Mouse (Mus musculus): ENCODE results near the gene Sema5a.

The Sema5a gene

DNA sequence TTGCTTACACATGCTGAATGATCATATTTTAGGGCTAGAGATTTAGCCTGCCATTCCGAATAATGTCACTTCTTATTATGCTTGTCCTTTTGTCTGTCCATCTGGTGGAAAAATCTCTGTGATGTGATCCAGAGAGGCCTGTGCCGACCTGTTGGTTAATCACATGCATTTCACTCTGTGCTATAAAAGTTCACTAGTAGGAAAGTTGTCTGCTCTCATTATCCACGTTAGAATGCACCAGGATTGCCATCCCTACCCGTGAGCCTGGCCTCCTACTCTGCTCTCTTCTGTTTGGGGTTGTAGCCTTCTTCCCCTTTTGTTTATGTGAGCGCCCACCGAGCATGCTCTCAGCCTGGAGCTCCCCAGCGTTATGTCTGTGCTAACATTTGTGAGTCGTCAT is 108.4 kb downstream of the Sema5a start:
- in situ Hi-C loops (cut with MboI; ENCODE audit: low sequenced_read_pairs) = no loop called here

DNA sequence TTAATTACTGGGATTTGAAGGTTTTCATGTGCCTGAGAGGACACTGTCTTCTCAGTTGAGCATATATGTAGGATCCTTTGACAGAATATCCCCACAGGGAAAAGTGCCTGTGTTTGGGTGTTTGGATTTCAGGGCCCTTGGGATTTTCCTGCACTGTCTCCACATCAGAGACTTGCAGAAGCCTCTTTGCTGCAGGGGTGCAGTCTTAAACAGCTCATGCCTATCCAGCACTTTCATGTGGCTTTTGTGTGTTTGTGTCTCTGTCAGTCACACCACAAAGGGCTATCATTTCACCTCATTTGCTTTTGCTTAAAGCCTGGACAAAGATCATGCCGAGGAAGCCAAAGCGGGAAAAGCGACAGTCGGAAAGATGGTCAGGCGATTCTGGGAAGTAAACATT is 108.9 kb downstream of the Sema5a start:
- in situ Hi-C loops (cut with MboI; ENCODE audit: low sequenced_read_pairs) = no loop called here

DNA sequence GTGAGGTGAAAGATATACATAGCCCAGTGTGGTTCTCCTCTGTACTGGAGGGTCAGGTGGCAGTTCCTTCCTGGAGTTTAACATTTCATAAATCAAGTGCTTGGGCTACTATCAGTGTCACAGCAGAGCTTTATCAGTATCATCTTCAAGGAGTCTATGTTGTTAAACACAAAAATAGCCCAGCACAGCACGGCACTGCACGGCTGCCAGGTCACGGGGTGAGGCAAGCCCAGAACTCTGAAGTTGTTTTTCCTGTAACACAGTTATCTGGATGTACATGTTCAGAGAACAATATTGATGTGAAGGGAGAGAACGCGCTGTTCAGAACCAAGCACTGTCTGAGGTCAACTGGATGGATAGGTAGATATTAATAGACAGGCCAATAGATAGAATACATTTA is 112.2 kb downstream of the Sema5a start:
- in situ Hi-C loops (cut with MboI; ENCODE audit: low sequenced_read_pairs) = no loop called here

DNA sequence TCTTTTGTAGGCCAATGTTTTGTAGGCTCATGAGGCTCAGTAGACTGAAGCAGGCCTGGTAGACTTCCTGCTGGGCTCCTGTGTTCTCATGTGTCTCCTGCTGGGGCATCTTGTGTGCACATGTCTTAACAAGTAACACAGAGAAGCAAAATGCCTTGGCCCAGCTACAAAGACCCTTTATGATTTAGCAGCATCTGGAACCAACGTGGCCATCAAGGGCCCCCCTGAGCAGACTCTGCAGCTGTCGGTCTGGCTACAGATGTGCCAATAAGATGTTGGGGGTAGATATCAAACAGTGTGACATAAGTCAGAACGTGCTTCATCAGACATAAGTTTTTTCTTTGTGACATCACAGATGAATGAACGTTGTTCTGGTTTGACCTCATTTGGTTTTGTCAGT is 123.2 kb downstream of the Sema5a start:
- in situ Hi-C loops (cut with MboI; ENCODE audit: low sequenced_read_pairs) = no loop called here

DNA sequence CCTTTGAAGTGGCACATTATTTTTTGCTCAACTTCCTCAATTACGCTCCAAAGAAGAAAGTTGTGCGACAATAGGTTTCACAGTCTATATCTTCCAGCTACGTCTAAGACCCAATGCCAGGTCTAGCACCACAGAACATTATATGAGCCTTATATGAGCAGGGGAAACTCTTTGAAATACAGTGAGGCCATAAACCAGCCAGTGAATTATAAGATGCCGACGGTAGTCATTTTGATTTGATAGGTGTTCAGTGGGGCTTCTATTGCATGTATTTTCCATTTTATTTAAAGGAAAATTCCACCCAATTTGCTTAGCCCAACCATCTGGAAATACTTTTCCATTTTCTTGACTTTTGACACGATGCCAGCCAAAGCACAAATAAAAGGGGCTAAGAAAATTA is 126.3 kb downstream of the Sema5a start:
- in situ Hi-C loops (cut with MboI; ENCODE audit: low sequenced_read_pairs) = no loop called here

DNA sequence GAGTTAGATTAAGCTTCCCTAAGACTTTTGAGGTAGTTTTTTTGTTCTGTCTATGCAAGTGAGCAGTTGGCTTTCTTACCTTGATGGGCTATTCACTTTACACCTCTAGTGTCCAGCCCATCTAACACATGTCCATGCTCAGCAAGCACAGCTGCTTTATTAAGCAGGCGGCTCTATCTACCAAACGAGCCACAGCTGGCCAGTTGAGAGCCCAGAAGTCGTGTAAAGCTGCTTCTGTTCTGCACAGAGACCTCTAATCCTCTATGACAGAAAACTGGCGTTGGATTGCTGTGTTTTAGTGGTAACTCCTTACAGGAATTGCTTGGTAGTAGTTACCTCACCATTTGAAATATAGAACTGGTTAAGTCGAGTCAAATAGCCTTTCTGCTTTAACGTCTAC is 126.8 kb downstream of the Sema5a start:
- in situ Hi-C loops (cut with MboI; ENCODE audit: low sequenced_read_pairs) = no loop called here

DNA sequence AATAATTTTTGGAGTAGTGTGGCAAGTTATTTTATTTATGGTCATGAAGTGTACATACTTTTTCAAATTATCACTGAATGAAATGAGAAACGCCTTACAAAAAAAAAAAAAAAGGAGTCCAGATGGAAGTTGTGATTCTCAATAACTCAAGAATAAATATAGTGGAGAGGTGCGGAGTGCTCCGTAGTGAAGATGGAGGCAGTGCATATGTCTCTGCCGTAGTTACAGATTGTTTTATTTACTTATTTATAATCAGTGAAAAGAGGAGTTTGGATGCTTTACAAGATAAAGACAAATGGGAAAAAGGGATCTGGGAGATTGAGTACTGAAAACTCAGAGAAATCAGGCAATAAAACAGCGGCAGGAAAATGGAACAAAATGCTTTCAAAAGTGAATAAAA is 131.7 kb downstream of the Sema5a start:
- in situ Hi-C loops (cut with MboI; ENCODE audit: low sequenced_read_pairs) = no loop called here

DNA sequence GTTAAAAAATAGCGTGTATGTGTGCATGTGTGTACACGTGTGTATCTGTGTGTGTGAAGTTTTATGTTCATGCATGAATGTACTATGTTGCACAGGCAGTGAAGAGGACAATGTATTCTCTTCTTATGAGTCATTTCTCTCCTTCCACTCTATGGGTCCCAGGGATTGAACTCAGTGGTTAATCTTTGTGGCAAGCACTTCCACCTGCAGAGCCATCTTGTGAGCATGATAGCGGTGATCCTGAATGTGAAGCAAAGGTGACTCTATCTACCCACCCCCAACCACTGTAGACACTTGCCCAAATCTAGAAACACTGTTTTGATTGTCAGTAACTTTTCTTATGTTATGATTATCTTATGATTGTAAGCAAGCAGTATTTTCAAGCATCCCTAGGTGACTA is 133.2 kb downstream of the Sema5a start:
- in situ Hi-C loops (cut with MboI; ENCODE audit: low sequenced_read_pairs) = no loop called here

DNA sequence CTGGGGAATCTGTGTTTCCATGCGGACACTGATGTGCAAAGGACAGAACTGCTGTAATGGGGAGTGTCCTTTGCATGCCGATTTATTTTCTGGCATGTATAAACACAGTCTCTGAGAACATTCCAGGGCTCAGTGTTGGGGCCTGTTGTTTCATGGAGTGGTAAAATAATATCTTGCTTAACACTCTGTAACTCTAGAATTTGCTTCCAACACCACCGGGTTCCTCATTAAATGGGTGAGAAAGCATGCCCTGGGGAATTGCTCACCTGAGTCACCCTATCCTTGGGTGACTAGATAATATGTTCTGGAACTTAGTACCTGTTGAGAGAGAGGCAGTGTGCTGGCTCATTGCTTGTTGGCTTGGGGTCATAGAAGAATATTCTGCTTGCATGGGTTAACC is 135.7 kb downstream of the Sema5a start:
- in situ Hi-C loops (cut with MboI; ENCODE audit: low sequenced_read_pairs) = no loop called here

DNA sequence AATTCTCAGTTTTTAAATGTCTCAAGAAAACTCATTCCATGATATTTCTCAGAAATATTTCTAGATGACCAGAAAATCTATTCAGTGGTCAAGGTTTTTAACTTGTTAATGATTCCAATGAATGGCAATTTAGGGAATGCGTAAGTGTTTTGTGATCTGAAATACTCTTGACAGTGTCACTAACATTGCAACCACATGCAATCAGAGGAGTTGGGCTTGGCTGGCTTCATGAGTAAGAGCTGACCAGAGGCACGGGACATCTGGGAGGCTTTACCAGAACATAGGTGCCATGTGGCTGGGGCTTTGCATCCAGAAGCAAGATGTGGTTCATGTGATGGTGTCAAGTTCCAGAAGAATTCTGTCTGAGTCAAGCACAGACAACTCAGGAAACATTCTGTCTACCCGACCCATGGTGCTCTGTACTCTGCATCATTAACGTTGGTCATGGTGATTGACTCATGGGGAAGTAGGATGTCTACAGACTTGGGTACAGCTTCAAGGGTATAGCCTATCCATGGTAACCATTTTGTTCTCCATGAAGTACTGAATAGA is 138.4 kb downstream of the Sema5a start:
- in situ Hi-C loops (cut with MboI; ENCODE audit: low sequenced_read_pairs) = no loop called here

DNA sequence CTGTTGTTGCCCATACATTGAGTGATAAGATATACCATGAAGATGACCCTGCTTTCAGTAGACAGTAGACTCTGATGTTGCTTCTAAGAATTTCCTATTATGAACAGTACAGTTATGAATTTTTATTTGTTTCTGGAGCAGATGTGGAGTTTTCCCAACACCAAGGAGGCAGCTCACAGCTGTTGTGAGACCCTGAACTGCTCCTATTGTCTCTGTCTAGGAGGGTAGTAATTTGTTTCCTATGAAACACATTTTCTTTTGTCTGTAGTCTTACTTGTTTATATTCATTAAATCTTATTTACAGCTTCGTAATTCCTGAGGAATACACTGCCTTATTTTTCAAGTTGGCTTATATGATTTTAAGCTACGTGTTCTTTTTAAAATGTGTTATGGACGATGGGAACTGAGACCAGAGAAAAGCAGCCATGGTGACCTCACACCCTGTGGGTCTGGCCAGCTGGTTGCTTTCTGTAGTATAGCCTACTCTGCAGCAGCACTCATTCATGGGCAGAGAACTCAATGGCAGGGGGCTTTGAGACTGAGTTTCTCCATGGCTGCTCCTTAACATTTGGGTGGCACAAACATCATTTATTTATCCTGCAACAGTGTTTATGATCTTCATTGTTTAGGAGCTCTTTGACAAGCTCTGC is 151.8 kb downstream of the Sema5a start:
- in situ Hi-C loops (cut with MboI; ENCODE audit: low sequenced_read_pairs) = no loop called here

DNA sequence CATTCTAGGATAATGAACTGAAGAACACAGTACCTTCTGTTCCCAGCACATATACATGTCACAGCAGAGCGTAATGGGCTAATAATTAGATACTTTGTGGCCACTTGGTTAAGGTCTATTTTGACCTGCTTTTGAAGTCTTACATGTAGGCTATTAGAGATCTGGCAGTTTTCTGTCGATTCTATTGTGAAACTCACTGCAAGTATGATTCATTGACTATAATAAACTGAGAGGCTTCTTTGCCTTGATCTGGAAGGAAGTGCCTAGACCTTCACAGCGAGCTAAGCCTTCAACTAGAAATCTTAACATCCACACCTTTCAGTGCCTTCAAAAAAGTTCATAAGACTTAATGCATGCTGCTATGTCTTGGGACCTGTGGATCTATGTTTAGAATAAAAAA is 152.5 kb downstream of the Sema5a start:
- in situ Hi-C loops (cut with MboI; ENCODE audit: low sequenced_read_pairs) = no loop called here

DNA sequence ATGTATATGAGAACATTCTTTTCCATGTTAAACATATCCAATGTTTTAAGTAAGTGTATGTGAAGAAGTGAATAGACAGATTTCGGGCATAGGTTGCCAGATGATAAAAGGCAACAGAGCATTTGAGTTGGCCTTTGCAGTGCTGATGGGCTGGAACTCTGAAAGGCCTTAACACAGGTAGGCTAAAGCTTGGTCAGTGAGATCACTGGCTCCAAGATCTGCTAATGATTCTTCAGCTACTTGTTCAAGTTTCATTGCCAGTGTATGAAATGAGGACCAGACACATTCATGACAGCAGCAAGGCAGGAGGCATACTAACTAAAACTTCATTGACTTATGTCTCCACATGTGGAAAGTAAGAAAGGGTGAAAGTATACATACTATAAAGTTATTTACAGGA is 154.1 kb downstream of the Sema5a start:
- in situ Hi-C loops (cut with MboI; ENCODE audit: low sequenced_read_pairs) = no loop called here

DNA sequence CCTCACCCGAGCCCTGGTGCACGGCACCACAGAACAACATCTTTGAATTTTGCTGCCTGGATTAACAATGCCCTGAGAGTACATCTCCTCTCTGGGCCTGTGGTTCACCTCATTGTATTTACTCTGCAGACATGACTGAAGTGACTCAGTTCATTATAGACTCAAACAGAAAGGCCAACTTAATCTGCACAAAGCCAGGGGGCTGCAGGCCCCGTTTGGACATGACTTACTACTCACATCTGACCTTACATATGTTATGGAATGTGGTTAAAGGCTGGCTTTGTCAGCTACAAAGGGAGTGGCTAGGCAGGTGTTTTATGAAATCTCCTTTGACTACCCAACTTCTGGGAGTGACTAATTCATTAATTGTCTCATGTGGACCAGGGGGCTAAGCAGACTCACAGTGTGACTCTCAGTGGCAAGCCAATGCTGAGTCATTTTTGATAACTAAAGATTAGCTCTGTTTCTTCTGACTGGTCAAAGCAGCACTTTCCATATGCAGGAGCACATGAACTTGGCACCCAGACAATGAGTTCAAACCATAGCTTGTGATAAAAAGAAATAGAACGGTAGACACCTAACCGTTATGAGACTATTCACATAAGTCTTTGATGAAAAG is 157.4 kb downstream of the Sema5a start:
- in situ Hi-C loops (cut with MboI; ENCODE audit: low sequenced_read_pairs) = no loop called here

DNA sequence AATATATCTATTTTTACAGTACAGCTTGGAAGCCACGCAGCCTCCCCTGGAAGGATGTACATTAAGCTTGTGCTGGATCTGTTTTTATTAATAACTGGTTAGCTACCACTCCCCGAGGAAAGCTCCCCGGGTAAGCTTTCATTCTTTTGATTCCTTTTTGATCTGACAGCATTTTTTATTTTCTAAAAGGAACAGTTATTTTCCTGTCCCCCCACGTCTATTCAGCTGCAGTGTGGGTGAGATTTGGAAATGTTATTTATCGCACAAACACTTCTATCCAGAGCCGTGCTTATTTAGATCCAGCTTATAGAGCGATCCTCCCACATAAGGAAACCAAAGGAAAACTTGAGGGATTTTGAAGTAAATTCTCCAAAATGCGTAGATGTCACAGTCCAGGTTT is 158.7 kb downstream of the Sema5a start:
- in situ Hi-C loops (cut with MboI; ENCODE audit: low sequenced_read_pairs) = no loop called here

DNA sequence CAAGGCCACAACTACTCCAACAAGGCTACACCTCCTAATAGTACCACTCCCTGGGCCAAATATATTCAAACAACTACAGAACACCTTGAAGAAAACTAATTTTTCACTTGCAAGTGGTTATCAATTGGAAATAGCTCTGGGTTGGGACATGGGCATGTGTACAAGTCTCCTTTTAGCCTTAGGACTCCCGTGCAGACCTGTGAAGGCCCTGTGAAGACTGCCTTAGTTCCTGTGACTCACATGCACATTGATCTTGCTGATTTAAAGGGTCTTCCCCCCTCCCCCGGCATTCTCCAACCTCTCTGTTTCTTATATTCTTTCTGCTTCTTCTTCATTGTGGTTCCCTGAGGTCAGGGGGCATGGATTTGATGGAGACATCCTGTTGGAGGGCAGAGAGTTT is 161.8 kb downstream of the Sema5a start:
- in situ Hi-C loops (cut with MboI; ENCODE audit: low sequenced_read_pairs) = no loop called here

DNA sequence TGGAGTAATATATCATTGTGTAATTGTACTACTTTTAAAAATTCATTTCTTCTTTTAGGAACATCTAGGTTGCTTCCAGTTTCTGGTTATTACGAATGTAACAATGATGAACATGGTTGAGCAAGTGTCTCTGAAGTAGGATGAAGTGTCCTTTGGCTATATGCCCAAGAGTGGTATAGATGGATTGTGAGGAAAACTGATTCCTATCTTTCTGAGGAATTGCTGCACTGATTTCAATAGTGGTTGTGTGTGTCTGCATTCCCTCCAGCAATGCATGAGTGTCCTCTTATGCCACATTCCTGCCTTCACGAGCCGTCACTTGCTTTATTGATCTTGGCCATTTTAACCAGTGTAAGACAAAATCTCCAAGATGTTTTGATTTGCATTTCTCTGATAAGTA is 163.2 kb downstream of the Sema5a start:
- in situ Hi-C loops (cut with MboI; ENCODE audit: low sequenced_read_pairs) = no loop called here

DNA sequence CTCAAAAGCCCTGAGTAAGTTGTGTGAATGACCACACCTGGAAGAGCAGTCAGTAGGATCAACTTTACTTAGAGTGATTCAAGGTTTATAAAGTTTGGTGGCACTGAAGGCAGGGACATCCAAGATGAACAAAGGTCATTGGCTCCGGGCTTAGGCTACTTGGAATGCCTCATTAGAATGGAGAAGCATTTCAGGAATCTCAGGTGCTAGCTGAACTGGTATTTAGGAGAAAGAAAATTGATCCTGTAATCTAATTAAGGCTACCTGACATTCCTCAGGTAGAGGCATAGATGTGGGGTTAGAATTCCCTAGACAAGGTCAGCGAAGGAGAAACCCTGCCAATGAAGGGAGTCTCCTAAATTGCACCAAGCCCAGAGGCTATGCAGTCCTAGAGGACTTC is 171.7 kb downstream of the Sema5a start:
- in situ Hi-C loops (cut with MboI; ENCODE audit: low sequenced_read_pairs) = no loop called here

DNA sequence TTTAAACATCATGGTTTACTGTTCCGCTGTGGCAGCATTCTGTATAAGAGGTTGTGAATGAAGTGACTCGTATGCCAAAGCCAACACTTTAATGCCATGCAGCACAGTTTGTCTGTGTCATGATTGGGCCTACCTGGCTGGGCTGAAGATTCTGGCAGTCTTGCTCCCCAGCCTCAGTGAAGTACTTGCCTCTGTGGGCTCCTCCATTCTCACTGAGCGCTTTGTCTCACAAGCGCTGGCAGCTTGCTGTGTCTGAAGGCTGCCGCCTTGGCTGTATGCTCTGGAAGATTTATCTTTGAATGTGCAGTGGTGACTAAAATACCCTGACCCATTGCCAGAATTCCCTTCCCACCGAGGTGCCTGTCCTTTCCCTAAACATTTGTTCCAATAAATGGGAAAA is 178.0 kb downstream of the Sema5a start:
- in situ Hi-C loops (cut with MboI; ENCODE audit: low sequenced_read_pairs) = no loop called here

DNA sequence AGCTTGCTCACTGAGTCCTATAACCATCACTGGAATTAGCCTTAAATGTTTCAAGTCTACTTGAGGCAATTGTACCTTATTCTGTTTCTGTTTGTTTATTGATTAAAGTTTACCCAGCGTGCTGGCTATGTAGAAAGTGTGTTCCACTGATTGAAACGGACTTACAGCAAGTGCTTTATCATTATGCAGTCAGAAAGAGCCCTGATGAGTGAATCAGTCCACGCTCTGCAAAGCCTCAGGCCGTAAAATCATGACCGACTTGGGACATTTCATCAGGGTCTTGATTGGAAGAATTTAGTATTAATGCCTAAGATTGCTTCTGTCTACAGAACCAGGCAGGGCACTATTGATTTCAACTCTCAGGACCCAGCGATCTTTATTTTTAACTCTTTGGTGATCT is 178.5 kb downstream of the Sema5a start:
- in situ Hi-C loops (cut with MboI; ENCODE audit: low sequenced_read_pairs) = no loop called here

DNA sequence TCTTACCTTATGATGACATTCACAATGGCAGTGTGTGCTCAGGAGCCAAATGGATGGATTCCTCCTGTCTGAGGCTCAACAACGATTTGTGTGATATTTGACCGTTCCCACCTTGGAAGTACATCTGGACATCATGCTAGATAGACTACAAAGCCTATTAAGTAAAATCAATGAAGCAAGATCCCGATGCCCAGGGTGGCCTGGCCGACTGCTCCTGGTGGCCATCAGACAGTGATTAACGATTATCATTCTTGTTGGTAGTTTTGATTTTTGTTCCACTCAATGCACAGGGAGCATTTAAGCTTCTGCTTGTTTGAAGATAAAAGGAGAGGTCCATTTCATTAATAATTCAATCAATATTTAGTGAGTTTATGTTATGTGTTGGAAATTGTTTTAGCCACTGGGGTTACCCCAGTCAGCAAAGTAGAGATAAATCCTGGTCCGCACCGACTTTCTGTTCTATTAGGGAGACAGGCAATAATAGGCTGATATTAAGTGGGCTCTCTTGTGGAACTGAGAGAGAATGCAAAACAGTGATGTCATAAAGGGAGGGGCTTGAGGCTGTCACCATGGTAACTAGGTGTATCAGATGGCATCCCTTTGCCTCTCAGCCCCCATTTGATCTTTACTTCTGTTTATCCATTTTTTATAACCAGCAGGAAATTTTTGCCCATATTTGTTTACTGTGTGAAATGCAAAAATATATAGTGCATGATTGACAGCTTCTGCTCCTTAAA is 182.7 kb downstream of the Sema5a start:
- in situ Hi-C loops (cut with MboI; ENCODE audit: low sequenced_read_pairs) = no loop called here
